Mouse (Mus musculus) megakaryocyte-erythroid progenitor cell, adult 5-6 weeks (primary cell): Measurements from ENCODE around the gene Nek7. TPM values are rescaled to one million over a fixed set of nuclear protein-coding genes. Genes with fewer than 3 reads are reported as not detected.

Source experiments
- ATAC-seq: replicated peaks from 2 replicates; pipeline ENCODE4 v1.8.0; 2016; ENCODE audit warnings: mild to moderate bottlenecking, inconsistent platforms; ENCODE audit not compliant: severe bottlenecking, poor library complexity, low FRiP score, low TSS enrichment
- total RNA-seq, 2 experiments: library from RNA; stranded (forward) in 1 of 2; stranded (reverse) in 1 of 2; fragments of 200-1000, 215-1000 nt in 1 of 2; fragments of >200 nt in 1 of 2; fragmentation: Nextera tagmentation in 1 of 2; gene quantifications; 2 replicates each; pipeline ENCODE4 v1.2.3; 2014 to 2017

Gene Nek7
- total RNA-seq (2014; fragmentation: Nextera tagmentation): 12.7 and 16.4 TPM in 2 replicates
- 20.2 and 25.7 TPM in 2 replicates for total RNA-seq (2017)

DNA sequence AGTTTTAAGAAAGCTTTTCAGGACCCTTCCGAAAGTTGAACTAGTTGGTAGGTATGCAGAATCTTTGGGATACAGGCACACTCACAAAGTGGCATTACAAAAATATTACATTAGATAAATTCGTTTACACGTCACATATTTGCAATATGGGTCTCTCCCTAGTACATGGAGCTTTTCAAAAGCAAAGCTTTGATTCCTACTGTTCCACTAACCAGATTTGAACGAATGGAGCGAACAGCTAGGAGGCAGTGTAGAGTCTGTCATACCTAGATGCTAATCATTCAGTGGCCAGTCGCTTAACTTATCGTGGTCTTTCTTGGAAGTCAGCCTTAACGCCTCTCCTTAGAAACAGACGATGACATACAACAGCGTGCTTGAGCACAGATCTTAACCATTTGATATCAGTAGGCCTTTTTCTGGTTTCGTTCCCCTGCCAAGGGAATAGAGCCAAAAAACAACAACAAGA, at the start of gene Nek7:
Gene Nek7, minus strand, starts transcription at position 146 of the 466 bp plus-strand sequence.
- ATAC-seq: peak; percentile 34

DNA sequence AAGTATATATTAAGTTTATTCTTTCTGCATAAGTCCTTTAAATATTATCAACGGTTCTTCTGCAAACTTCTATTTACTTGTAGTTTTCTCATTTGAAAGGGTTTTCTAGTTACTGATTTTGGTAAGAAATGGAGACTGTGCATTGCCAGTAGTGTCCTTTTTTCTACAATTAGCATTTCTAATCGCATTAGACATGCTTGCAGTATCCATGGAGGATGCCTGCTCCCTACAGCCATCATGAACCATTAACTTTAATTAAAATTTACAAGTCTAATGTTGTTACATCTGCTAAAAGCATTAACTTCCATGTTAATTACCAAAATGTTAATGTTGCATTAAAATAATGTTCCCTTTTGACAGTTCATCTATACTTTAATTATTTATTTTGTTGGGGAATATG, 42.4 kb upstream of the Nek7 start:
- no peak for ATAC-seq

DNA sequence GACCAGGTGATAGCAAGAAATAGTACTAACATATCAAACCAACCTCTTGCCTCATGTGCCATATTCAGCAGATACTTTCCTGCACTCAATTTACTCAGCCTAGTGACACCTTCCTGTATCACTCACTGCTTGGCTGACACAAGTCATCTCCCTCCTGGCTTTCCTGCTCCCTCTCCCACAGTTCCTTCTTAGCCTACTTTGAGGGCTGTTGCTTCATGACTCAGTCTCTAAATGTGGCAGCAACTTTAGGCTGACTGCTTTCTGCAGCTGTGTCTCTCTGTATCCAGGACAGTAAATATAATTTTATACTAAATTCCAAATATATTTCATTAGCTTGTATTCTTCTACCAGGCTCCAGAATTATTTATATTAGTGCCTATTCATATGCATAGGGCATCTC, 34.3 kb upstream of the Nek7 start:
- ATAC-seq: no peak

DNA sequence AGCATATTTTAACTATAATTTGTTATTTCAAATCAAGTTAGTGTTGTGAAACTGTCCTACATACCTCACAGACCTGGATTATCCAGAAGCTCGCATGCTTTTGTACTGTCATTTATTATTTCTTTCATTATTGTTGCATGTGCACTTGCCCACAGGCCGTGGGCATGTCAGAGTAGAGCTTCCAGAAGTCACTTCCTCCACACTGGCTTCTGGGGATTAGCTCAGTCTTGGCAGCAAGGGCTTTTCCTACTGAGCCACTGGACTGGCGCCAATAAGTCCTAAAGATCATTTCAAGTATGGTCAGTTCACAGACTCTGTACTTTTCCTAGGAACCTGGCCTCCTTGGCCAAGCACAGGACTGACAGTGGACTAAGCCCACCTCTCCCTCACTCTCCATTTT, 25.1 kb upstream of the Nek7 start:
- no peak for ATAC-seq

DNA sequence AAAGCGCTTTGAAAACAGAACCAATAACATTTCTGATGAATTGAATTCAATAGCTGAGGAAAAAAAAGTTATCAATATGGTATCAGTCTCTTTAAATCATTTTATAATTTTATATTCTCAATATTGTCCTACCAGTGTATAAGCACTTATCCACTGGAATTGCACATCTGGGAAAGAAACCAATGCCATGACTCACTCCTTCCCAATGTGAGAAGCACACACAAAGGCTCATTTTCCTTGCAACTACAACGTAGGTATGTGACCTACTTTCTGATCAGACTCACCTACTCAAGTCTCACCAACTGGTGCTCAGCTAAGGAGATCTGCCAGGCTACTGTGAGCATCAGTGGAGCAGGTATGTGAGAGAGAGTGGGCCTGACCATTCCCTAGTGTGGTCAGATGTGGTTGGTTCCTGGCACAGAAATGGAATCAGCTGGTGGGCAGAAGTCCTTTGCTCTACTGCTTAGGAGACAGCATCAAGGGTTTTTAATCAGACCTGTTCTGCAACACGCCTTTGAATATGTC, 23.4 kb upstream of the Nek7 start:
- ATAC-seq: no peak

DNA sequence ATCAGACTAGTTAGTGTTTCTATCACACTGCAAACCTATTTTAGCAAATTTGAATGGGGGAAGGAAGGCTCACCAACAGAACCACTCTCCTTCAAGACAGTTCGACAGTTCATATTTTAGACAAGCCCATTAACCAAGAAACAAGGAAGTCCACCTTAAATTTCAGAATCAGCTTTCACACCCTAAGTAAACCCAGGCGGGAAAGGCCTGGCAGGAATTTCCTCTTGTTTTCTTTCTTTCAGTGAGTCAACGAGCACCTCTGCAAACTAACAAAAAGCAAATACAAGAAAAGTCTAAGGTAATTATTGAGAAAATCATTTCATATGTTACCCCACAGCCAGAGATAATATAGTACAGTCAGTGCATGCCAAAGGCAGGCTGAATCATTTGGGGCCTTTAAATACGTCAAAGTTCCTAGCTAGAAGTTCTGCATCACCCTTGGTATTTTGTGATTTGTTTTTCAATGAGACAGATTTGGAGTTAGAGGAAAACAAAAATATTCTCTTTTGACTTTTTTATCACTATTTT, 21.1 kb upstream of the Nek7 start:
- ATAC-seq: no peak

DNA sequence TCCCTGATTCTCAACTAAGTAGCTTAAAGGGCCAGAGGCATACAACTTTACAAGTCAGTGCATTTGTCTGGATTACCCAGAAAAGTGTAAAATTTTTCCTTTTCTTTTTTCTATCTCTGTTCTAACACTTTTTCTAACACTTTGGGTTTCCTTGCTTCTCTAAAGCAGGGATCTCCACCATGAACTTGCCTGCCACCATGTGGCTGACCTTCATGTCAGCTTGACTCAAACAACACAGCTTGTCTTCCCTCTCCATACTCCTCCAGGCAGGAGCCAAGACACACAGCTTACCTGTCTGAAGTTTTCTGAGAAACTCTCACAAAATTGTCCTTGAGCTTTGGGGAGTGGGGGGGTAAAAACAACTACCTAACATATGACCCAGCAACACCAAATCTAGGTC, 17.9 kb upstream of the Nek7 start:
- no peak for ATAC-seq

DNA sequence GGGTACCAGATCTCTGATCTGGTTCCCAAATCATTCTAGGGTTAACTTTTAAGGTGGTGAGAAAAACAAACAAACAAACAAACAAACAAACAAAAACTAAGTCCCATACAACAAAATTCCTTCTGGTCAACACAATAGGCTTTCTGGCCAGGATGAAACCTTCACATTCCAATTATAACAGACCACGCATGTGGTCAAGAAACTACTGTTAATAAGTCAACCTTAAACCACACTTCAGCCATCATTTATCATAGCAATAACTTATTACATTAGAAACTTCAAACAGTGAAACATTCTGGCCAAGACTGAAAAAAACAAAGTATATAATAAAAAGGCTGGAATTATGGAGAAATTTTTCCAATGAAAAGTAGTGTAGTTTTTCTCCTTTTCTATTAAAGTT, 14.6 kb upstream of the Nek7 start:
- ATAC-seq: no peak

DNA sequence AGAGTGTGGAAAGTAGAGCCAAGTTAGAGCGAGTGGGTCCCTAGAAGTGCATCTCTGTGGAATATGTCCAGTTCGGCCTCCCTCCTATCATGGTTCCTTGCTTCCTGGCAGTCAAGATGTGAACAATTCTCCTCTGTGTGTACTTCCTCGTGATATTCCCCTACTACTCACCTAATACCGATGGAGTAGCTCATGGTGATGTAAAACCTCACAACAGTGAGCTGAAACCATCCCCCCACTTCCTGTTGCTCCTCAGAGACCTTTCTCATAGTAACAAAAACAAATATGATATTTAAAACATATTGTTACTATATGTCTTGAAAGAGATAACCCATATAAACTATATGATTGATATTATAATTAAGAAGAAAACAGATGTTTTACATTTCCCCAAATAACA, 9.0 kb upstream of the Nek7 start:
- ATAC-seq: no peak

DNA sequence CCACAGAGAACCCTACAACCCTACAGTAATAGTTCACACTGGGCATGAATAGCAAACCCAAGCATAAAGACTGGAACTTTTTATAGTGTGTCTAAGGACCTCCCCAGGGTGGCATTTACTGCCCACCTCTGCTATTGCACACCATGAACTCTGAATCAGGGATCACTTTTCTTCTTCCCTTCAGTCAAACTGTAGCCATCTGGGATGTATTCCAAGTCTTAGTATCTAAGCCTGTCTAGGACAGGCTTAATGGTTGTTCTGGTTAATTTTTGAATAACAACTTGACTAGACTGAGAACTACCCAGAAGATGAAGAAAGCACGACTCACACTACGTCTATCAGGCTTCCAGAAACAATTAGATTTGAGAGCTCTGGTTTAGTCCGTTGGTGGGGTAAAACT, 8.5 kb upstream of the Nek7 start:
- no peak for ATAC-seq

DNA sequence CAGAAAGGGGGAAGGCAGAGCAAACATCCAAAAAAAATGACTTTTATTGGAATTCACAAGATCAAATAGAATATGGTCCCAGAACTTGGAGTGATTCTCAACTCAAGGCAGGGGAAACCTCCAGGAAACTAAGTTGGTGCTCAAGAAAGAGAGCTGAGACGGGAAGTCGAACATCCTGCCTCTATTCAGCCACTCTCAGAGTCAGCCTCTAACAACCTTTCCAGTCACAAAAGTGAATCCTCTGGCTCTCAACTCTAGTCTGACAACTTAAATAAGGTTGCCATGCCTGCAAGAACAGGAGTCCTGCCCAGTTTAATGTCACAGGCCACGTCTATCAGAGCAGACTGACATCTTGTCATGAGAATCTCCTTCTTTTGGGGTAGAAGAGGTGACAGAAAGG, 7.9 kb upstream of the Nek7 start:
- ATAC-seq: no peak

DNA sequence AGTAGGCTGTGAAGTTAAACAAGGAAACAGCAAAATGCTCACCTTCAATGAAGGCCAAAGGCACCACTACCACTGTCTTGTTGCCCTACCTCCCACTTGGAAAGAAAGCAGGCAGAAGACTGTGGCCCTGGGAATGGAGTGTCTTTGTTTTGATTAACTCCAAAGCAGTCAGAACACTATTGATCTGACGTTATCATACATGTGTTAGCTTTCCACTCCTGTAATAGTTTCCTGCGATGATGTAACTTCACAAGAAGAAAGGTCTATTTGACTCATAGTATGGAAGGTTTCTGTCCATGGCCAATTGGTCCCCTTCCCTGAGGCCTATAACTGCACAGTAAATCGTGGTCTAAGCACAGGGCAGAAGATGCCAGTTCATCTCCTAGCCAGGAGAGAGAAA, 6.3 kb upstream of the Nek7 start:
- no peak for ATAC-seq

DNA sequence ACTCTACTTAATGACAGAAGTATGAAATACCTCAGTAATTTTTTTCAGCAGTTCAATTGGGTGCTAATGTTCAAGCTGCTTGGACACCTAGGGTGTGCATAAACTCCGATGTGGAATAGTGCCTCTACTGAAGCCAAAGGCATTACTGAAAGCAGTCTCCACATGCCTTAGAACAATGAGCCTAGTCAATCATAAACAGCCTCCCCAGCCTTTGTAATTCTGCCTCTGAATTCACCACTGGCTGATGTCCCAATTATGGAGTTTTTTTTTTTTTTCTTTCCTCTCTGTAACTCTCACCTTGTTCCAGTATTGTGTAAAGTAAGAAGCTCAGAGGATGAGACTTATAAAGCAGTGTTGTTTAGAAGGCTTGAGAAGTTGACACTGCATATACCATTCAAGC, 3.9 kb upstream of the Nek7 start:
- no peak for ATAC-seq

DNA sequence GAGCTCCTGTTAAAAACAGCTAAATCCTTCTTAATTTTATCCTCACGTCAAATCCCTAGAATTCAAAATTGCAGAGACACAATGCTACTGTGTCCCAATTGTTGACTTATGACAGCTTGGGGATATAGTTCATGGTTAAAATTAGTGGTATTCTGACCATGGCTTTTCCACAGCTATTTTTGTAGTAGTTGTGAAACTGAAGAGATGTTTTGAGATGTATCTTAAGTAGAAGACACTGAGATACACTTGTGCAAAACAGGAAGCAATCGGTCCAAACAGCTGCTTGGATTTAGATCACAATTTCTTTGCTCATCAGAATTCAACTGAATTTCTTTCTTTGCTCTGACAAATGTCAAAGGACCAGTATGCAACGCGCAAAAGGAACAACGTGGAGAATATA, 2.9 kb upstream of the Nek7 start:
- no peak for ATAC-seq

DNA sequence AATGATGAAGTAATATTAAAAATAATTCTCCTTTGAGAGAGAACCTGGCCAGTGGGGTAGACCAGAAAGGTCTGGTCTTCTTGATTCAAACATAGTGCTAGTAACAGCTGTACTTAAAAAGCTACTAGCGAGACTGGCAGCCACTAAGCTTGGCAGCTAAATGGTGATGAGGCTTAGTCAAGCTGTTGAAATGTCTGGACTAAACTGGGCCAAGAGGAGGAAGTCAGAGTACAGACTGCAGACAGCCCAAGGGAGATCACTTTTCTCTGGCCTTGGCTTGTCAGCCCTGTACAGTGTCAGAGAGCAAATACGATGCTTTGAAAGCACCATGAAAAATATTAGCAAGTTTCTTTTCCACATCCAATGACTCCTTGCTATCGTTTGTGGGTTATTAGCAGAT, 2.5 kb upstream of the Nek7 start:
- no peak for ATAC-seq

DNA sequence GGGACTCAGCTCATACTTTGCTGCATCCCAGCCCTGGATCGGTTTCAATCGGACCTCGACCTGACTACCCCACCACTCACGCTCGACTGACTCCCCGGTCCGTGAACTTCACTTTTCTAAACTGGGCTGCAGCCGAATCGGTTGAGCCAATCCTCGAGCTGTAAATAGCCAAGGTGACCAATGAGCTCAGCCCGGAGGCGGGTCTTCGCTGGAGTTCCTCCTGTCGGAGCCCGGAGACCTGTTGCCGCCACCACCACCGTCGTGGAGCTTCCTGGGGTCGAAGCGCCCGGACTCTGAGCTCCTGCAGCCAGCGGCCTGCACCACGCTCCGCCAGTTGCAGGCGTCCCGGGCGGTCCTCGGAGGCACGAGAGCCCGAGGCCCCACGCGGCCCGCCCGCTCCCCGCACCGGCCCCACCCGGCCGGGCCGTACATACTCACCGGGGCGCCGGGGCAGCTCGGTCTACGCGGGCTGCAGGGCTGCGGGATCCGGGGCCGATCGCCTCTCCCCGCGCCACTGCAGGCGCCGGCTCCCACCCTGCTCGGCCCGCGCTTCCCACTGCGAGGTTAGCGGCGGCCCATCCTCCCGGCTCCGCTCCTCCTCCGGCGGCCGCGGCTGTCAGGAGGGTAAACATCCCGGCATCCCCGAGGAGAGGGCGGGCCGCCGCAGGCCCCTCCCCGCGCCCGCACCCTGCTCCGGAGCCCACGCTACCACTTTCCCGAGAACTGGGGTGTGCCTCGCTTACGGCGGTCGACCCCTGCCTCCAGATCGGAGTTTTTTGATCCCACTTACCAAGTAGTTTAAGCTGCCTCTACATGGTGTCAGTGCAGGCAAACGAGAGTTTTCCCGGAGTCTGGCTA, 598 bp downstream of the Nek7 start:
- peak; percentile 89 for ATAC-seq

DNA sequence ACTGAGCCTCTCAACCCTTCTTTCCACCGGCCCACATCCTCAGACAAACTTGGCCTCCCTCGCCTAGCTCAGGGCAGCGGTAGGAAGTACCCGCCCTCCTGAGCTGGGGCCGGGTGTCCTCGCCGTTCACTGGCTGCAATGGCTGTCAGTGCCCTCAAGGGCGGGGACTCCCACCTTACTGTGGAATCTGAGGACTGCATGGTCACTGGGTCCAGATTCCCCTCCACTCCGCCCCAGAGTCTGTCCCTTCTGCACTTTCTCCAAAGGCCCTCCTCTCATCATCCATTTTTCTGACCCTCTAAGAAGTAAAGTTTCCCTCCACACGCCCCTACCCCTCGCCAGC, 2.0 kb downstream of the Nek7 start:
- peak; percentile 91 for ATAC-seq

DNA sequence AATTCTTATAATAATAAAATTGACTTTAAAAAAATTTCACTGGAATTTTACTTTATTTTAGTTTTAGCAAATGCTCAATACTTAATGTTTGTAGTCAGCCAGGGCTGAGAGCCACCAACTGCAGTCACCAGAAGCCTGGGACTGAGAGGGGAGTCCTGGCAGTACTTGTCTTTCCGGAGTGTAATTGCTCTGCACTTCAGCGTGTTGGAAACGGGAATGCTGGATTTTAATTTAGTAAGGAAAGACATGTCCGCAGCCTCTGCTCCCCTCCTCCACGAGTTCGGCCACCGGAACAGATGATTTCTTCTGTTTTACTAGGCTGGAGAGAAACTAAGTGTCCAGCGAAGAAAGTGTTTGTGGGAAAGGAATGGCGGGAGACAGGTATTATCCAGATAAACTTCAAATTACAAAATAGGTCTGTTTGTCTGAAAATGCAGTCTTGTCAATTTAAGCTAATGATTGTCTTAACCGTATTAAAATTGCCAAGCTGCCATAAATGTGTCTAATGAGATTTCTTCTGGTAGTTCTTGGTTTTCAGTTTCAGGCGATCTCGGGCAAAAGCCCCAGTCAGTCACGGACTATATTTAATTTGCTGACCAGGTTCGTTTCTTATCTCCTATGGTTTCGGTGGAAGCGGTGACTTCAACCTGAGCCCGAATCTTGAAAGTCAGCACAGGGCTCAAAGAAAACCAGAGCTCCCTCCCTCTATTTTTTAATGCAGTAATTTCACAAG, 2.5 kb downstream of the Nek7 start:
- ATAC-seq: no peak

DNA sequence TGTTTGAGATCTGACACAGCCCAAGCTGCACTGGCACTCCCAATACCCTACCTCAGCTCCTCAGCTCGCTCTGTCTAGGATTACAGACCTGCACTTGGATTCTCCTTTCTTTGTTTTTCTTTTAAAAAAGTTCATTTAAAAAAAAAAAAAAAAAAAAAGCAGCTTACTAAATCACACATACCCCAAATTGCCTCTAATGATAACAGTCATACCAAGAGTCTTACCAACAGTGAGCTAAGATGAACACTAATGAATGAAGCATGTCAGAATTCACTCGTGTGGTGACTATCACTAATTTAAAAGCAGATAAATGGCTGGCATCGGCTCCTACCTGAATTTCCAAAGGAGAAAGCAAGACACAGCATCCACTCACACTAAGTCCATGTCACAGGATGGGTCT, 4.6 kb downstream of the Nek7 start:
- ATAC-seq: no peak

DNA sequence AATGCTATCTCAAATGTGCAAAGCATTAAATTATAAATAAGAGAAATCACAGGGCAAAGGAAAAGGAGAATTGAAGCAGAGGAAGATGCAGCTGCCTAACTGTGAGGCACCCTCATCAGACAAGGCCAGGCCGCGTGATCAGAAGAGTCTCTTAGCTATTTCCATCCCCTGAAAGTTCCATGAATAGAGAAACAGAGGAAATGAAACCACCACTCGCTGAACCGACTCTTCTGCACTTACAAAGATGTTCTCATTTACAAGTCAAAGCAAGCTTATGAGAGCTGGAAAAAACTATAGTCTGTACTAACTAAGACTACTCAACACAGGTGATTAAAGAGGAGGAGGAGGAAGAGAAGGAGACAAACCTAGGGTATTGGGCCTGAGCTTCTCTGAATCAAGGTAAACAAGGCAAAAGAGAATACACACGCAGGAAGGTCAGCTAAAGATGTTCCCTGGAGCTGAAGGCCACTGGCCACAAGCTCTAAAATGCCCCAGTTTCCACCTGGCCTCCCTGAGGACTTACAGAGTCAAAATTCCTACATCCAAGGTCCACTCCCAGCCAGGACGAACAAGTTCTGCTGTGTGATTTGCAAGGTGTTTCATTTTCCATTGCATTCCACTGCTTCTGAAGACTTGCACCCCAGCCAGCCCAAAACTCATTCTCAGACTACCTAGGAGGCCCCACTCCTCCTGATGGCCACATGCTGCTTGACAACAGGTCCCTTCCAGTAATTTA, 5.2 kb downstream of the Nek7 start:
- ATAC-seq: no peak
